Mouse (Mus musculus) embryo, embryonic 11.5 days (tissue): Measurements from ENCODE around the gene Adcy1.

Experiments
- DNase-seq: peaks from one replicate; pipeline ENCODE4 v3.0.0-alpha.2; 2012; ENCODE audit warnings: low read depth, low spot score

Gene Adcy1

GRCm38 (mm10) chr11:7135763-7136162 lies 72.5 kb downstream of the Adcy1 start:
- no peak for DNase-seq

GRCm38 (mm10) chr11:7136246-7136855 lies 73.1 kb downstream of the Adcy1 start:
- DNase-seq = no peak

- DNase-seq = no peak
Measured at GRCm38 (mm10) chr11:7138370-7138769, 75.1 kb downstream of the Adcy1 start.

DNA sequence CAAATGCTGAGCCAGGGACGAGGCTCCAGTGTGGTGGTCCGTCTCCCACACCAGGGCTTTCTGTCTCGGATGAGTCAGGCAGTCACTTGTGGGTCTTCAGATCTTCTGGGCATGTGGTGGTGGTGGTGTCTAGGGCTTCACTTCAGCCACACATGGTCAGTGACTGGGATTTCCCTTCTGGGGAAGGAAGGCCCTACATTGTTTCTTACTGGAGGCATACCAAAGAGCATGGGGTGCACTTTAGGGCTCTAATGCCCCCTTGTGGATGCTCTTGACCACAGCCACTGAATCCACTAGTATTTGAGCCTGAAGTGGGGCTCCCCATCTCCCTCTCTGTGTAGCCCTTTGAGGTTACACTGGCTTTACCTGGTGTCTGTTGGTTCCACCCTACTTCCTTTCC lies 77.2 kb downstream of the Adcy1 start:
- no peak for DNase-seq

DNA sequence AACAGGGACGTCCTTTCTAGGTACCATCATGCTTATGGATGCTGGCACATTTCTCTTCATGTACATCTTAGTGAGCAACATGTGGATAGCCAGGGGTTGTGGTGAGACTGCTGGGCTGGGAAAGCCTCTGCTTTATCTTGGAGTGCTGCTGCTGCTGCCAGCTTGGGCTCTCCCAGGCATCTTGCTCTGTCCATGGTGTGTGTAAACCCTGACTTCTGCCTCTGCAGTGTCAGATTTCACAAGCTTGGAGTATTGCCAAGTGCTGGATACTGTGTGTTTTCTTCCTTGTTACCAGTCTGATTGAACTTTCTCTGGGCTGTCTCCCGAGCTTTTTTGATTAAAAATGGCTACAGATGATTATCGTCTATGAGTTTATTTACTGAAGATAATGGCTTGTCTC lies 79.4 kb downstream of the Adcy1 start:
- peak; percentile 57 for DNase-seq

DNA sequence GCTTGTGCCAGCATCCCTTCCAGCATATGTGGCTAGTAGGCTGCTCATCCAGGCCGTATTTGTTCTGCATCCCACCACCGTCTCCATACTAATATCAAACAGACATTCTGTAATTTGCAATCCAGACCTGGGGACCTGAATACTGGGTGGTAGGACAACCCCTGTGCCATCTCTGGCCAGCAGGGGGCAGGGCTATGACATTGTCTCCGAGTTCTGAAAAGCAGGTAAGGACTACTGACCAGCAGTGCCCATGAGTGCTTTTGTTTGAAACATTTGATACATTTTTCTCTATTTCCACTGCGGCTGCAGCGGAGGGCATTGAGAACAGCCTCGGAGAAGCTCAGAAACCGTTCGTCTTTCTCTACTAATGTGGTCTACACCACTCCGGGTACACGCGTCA lies 81.1 kb downstream of the Adcy1 start:
- no peak for DNase-seq

DNA sequence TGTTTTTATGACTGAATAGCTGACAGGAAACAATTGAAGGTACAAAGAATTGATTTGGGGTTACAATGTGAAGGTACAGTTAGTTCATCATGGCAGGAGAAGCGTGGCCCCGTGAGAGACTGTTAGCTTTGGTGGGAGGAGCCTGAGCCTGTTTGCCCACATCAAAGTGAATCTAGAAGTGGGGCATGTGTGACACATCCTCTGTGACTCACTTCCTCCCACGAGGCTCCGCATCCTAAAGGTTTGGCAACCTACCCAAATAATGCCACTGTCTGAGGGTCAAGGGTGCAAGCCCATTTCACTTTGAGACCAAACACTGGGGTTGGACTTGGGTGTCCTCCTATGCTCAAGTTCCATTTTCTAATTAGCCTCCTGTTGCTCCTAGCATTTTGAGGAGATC lies 81.9 kb downstream of the Adcy1 start:
- no peak for DNase-seq

- DNase-seq = no peak
Measured at GRCm38 (mm10) chr11:7147536-7147935, 84.2 kb downstream of the Adcy1 start.

DNA sequence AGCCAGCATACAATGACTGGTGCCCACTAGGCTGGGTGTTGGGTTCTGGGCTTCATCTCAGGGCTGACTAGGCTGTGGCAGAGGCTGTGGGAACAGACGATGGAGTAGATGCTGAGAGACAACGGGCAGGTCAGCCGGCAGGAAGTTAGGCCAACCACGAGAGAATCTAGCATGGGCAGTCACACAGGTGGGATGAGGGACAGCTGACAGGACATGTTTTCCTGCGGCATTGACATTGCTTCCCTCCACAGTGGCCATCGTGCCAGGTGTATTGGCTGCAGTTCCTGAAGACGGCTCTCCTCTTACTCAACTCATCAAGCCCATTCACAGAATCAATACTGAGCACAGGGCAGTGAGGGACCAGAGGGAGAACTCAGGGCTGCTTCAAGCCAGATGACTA lies 84.7 kb downstream of the Adcy1 start:
- no peak for DNase-seq

- DNase-seq = no peak
Measured at GRCm38 (mm10) chr11:7149471-7149870, 86.2 kb downstream of the Adcy1 start.

- no peak for DNase-seq
Measured at GRCm38 (mm10) chr11:7150511-7150910, 87.2 kb downstream of the Adcy1 start.

- no peak for DNase-seq
Measured at GRCm38 (mm10) chr11:7152371-7152770, 89.1 kb downstream of the Adcy1 start.

DNA sequence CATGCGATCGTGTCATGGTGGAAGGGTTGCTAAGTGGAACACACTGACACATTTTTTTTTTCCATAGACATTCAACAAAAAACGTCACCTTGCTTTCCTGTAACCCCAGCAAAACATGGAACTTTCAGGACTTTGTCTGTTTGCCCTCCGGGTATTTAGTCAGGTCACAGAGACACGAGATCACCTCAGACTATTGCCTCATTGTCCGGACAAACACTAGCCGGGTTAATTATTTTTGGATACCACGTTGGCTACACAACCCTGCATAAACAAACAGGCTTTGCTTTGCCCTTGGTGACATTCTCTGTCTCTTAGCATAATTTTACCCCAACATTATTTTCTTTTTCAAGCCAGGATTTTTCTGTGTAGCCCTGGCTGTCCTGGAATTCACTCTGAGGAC lies 89.8 kb downstream of the Adcy1 start:
- no peak for DNase-seq

GRCm38 (mm10) chr11:7156427-7156826 lies 93.1 kb downstream of the Adcy1 start:
- no peak for DNase-seq

DNA sequence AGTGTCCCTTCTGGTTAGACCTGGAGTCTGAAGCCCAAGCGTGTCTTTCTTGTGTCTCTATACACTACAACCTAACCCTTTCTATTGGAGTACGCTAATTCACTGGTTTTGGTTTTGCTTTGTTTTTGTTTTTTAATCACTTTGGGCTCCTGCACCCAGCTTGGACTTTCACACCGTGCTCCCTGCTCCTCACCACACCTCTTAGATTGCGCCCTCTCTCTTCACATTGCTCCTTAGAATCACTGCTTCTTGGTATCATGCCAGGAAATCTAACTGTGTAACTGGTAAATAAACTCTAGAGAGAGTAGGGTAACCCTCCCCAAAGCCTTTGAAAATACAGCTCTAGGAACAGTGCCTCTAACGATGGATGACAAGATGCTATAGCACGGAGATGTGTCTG lies 94.9 kb downstream of the Adcy1 start:
- no peak for DNase-seq

GRCm38 (mm10) chr11:7160146-7160545 lies 96.9 kb downstream of the Adcy1 start:
- DNase-seq = no peak

DNA sequence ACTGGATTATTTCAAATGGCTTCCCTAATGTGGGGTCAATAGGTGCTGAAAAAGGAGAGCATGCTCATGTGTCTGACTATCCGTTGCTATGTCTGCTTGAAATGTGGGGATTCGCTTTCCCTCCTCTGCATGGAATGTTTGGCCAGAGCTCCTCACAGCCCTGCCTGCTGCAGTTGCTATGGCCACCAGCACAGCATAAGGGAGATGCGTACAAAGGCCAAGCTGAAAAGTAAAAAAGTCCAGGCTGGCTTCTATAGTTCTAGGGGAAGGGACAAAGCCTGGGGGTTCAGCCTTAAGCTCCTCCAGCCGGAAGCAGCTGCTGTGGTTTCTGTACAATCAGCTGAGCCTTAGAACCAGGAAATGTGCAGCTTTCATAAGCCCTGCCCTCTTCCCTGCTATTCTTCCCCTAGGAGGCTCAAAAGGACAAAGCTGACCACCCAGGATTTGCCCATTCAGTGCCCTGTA lies 97.4 kb downstream of the Adcy1 start:
- DNase-seq = no peak

DNA sequence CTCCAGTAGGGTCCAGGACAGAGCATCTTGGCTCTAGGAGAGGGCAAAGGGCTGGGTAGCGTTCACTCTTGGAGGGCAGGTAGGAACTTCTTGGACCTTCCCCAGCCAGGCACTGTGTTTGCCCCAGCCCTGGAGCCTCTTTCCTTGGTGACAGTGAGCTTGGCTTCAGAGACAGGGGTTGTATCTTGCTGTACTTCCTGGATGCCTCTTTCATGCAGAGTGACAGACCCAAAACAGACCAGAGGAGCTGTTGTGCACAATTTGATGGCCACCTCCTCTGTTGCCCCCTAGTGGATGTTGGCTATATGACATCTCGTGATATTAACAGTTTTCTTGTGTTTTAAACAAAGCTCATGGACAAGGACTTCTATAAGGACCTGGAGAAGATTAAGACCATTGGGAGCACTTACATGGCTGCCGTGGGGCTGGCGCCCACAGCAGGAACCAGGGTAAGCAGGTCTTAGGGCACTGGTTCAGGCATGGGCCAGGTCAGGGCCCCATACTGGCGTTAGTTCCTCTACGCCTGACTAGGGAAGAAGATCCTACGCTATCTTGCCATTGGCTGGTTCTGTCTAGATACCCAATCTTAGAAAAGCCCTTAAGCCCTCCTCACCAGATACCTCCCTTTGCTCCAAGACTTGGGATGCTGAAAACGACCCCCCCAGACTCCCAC lies 98.3 kb downstream of the Adcy1 start:
- DNase-seq = peak; percentile 46

GRCm38 (mm10) chr11:7164416-7164815 lies 101.1 kb downstream of the Adcy1 start:
- no peak for DNase-seq

- DNase-seq = no peak
Measured at GRCm38 (mm10) chr11:7169645-7170044, 106.4 kb downstream of the Adcy1 start.

GRCm38 (mm10) chr11:7173664-7174063 lies 110.4 kb downstream of the Adcy1 start:
- DNase-seq = no peak

DNA sequence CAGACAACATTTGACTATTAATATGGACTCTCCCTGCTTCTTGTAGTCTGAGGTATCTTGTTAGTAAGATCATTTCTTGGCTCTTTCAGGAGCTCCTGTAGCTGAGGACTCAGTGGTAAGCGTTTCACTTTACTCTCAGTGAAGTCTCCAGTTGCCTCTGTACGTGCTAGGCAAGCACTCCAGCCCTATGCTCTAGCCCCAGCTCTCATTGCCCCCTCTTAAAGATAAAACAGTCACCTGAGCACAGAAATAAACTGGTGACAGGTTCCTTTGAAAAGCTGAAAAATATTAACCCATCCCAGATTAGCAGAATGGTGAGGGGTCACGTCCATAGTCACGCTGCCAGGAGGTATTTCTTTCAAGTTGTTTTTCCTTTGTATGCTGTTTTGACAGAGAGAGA lies 115.4 kb downstream of the Adcy1 start:
- DNase-seq = no peak

DNA sequence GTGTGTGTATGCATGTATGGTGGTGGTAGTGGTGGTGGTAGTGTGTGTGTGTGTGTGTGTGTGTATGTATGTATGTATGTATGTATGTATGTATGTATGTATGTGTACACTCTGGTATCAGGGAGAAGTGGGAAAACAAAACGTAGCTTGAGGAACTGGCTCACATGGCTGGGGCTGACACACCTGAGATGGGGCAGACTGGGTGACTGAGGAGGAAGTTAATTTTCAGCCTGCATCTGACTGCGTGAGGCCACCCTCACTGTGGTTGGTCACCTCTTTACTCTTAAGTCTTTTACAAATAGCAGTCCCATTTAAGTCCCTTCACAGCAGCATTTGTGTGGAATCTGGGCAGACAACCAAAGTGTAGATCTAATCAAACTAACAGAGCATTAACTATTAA lies 116.0 kb downstream of the Adcy1 start:
- no peak for DNase-seq
